Mouse (Mus musculus) liver, adult 2 months (tissue): Measurements from ENCODE around the gene 1700093K21Rik. TPM values are rescaled to one million over a fixed set of nuclear protein-coding genes. Genes with fewer than 3 reads are reported as not detected.

ENCODE experiments used
- DNase-seq: peaks from one replicate; pipeline ENCODE4 v3.0.0-alpha.2; 2011; ENCODE audit warnings: low read depth, low spot score; ENCODE audit errors: extremely low read depth
- H3K27ac ChIP-seq: fragments of 200-500 bp; replicated peaks from 2 replicates; pipeline ENCODE4 v1.5.1; 2012; ENCODE audit warnings: low read depth, mild to moderate bottlenecking, control low read depth, inconsistent platforms, low read length; ENCODE audit not compliant: insufficient read depth
- H3K27me3 ChIP-seq: fragments of 200-500 bp; 2 replicates; pipeline ENCODE4 v1.6.1; 2012; ENCODE audit warnings: mild to moderate bottlenecking, moderate library complexity, low read length, inconsistent platforms; ENCODE audit not compliant: control insufficient read depth, insufficient read depth
- H3K36me3 ChIP-seq: fragments of 200-500 bp; 2 replicates; pipeline ENCODE4 v1.6.1; 2012; ENCODE audit warnings: low read length, inconsistent platforms; ENCODE audit not compliant: control insufficient read depth, insufficient read depth
- H3K4me1 ChIP-seq: fragments of 200-500 bp; 2 replicates; pipeline ENCODE4 v1.6.1; 2011; ENCODE audit warnings: low read length; ENCODE audit not compliant: control insufficient read depth, insufficient read depth
- H3K4me3 ChIP-seq: fragments of 200-500 bp; 2 replicates; pipeline ENCODE4 v1.5.1; 2011; ENCODE audit warnings: low read depth, mild to moderate bottlenecking, control low read depth, low read length, moderate library complexity; ENCODE audit not compliant: insufficient read depth
- H3K79me2 ChIP-seq: fragments of 200-500 bp; 2 replicates; pipeline ENCODE4 v1.6.1; 2012; ENCODE audit warnings: inconsistent platforms, mild to moderate bottlenecking, low read length, moderate library complexity; ENCODE audit not compliant: control insufficient read depth, insufficient read depth
- H3K9ac ChIP-seq: fragments of 200-500 bp; 2 replicates; pipeline ENCODE4 v1.6.1; 2012; ENCODE audit warnings: low read depth, mild to moderate bottlenecking, control low read depth, inconsistent platforms, low read length
- CTCF ChIP-seq: fragments of 200-500 bp; IDR thresholded peaks from 2 replicates; pipeline ENCODE4 v1.5.1; 2011; ENCODE audit warnings: low read depth, low read length, control low read depth
- POLR2A ChIP-seq: fragments of 200-500 bp; IDR thresholded peaks from 2 replicates; pipeline ENCODE4 v1.6.1; 2011; ENCODE audit warnings: low read length, control low read depth; ENCODE audit not compliant: insufficient read depth; ENCODE audit errors: extremely low read depth
- WGBS: fragments of 180-500 bp; shearing (Covaris S2); methylation state at CpG from one replicate; pipeline ENCODE4 v1.1.7; 2018; 5-methylcytosine and 5-hydroxymethylcytosine counted together
- polyA plus RNA-seq: library from polyadenylated mRNA; depleted of rRNA; stranded (reverse); fragments of >200 nt; gene quantifications from 2 replicates; pipeline ENCODE4 v1.2.3, GENCODE M21; 2012; rRNA removed
- total RNA-seq: library from RNA; depleted of rRNA; stranded (reverse); fragments of >200 nt; gene quantifications from 2 replicates; pipeline ENCODE4 v1.2.3, GENCODE M21; 2014; rRNA removed

Gene 1700093K21Rik
- total RNA-seq, result not detected in 2 replicates
- not detected in 2 replicates for polyA plus RNA-seq

DNA sequence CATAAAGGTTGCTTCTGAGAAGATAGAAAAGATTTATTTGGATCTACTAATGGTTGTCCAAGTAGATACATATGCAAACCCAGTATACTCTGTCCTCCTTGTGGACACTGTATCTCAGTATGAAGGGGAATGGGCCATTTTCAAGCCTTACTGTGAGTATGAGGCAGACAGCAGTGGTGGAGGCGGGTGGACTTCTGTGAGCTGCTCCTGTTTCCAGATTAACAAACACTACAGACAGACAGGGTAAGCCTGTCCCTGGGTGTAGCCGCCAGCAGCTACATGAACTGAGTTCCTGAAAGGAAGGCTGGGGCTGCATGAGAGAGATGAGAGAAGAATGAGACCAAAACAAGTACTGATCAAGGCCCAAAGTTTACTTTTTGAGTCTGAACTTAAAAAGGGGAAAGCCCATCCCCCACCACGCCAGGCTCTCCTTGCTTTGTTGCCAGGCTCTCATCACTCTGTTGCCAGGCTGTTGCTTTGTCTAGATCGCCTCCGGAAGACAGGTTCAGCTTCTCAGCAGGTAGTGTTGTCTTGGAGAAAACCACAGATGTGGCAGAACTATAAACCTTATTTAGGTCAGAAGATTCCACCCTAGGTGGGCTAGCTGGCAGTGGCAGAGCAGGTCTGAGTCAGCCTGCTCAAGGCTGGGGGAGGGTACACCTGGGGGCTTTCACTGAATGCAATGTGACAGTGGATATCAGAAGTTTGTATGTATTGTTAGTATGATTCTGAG is at the start of gene 1700093K21Rik:
TSS of gene 1700093K21Rik (minus strand) at position 683 of the 733 bp plus-strand sequence.
- 71% methylated on average over 5 of the region's 5 CpGs for WGBS
- Histone ChIP-seq H3K27ac (no peak within 1 kb of the TSS), H3K27me3 (no peaks in the 10 kb centered on the region), H3K4me3 (no peak within 1 kb of the TSS), H3K4me1 (no peaks in the 10 kb centered on the region), H3K79me2 (no peaks in the 10 kb centered on the region), H3K36me3 (no peaks in the 10 kb centered on the region), H3K9ac (no peak within 1 kb of the TSS)
- DNase-seq, result no peak
- no peak for TF ChIP-seq CTCF

DNA sequence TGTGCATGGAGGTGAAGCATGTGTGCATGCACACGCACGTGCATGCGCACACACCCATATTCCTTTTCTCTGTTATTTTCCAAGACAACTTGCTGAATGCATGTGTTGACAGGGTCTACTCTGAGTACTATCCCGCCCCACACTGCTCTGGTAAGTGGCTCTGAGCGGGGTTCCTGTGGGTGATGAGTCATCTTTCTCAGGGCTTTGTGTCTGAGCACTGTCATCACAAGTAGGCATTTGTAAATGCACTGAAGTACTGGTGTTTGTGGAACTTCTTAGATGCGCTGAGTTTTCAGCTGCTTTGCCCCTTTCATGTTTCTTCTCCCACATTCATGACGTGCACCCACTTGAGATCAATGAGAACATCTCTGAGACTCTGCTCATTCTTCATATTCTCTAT is 49.2 kb upstream of the 1700093K21Rik start:
- H3K4me3 ChIP-seq, result no peak overlapping the region
- DNase-seq, result no peak
- 96% methylated on average over 7 of the region's 7 CpGs for WGBS
- H3K79me2 ChIP-seq, result no peaks in the 10 kb centered on the region
- H3K36me3 ChIP-seq, result peaks cover 16% of the 10 kb centered on the region
- no peak overlapping the region for H3K9ac ChIP-seq
- TF ChIP-seq CTCF, result no peak
- TF ChIP-seq POLR2A, result no peak
- H3K27me3 ChIP-seq, result no peaks in the 10 kb centered on the region
- H3K4me1 ChIP-seq, result no peaks in the 10 kb centered on the region
- H3K27ac ChIP-seq, result no peak overlapping the region

DNA sequence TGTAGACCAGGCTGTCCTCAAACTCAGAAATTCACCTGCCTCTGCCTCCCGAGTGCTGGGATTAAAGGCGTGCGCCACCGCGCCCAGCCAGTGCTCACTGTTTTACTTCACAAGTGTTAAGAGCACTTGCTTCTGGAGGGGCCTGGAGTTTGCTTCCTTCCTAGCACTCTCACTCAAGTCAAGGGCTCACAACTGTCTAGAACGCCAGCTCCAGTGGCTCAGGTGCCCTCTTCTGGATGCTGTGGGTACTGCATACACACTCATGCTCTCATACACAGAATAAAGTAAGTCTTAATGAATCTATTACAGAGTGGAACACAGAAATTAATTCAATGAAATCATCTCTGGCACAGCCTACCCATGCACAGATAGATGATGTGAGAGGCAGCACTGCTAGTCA is 44.8 kb upstream of the 1700093K21Rik start:
- Histone ChIP-seq H3K79me2 (no peaks in the 10 kb centered on the region), H3K27me3 (no peaks in the 10 kb centered on the region), H3K36me3 (no peaks in the 10 kb centered on the region; the same call in 1 of the 2 replicates), H3K4me3 (no peak overlapping the region), H3K4me1 (no peaks in the 10 kb centered on the region), H3K27ac (no peak overlapping the region), H3K9ac (no peak overlapping the region)
- peak; percentile 51 for DNase-seq
- TF ChIP-seq POLR2A (no peak), CTCF (peak; percentile 83)
- 69% methylated on average over 6 of the region's 6 CpGs for WGBS

DNA sequence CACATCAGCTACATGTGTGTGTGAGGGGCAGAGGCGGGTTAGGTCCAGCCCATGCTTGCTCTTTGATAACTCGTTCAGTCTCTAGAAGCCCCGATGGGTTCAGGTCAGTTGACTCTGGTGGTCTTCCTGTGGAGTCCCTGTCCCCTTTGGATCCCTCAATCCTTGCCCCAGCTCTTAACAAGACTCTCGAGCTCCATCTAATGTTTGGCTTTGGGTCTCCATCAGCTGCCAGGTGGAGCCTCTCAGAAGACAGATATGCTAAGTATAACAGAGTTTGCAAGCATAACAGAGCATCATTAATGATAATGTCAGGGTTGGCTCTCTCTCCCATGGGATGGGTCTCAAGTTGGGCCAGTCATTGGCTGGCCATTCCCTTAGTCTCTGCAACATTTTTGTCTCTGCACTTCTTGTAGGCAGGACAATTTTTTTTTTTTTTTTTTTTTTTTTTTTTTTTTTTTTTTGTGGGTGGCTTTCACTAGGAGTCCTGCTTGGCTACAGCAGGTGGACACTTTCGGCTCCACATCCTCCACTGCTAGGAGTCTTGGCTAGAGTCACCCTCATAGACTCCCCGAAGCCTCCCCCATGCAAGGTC is 36.2 kb upstream of the 1700093K21Rik start:
- no peak overlapping the region for H3K4me3 ChIP-seq
- 65% methylated on average over 6 of the region's 6 CpGs for WGBS
- H3K4me1 ChIP-seq, result no peaks in the 10 kb centered on the region
- H3K36me3 ChIP-seq, result no peaks in the 10 kb centered on the region
- no peak overlapping the region for H3K9ac ChIP-seq
- no peak overlapping the region for H3K27ac ChIP-seq
- no peaks in the 10 kb centered on the region for H3K27me3 ChIP-seq
- no peak for DNase-seq
- H3K79me2 ChIP-seq, result no peaks in the 10 kb centered on the region
- TF ChIP-seq CTCF, result no peak
- TF ChIP-seq POLR2A, result no peak

DNA sequence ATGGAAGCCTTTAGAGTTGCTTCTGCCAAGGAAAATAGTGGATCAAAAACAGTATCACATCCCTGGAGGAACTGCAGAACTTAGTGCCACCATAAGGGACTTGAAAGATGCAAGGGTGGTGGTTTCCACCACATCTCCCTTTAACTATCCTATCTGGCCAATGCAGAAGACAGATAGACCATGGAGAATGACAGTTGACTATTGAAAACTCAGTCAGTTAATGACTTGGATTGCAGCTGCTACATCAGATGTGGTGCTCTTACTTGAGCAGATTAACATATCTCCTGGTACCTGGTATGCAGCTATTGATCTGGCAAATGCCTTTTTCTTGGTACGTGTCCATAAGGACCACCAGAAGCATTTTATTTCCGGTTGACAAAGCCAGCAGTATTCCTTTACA is 16.5 kb upstream of the 1700093K21Rik start:
- DNase-seq, result no peak
- H3K4me3 ChIP-seq, result no peak overlapping the region
- no peaks in the 10 kb centered on the region for H3K4me1 ChIP-seq
- H3K27ac ChIP-seq, result no peak overlapping the region
- no peak for TF ChIP-seq CTCF
- no peak for TF ChIP-seq POLR2A
- WGBS, result 84% methylated on average over 2 of the region's 2 CpGs
- H3K27me3 ChIP-seq, result no peaks in the 10 kb centered on the region
- no peaks in the 10 kb centered on the region for H3K79me2 ChIP-seq
- no peak overlapping the region for H3K9ac ChIP-seq
- no peaks in the 10 kb centered on the region for H3K36me3 ChIP-seq

DNA sequence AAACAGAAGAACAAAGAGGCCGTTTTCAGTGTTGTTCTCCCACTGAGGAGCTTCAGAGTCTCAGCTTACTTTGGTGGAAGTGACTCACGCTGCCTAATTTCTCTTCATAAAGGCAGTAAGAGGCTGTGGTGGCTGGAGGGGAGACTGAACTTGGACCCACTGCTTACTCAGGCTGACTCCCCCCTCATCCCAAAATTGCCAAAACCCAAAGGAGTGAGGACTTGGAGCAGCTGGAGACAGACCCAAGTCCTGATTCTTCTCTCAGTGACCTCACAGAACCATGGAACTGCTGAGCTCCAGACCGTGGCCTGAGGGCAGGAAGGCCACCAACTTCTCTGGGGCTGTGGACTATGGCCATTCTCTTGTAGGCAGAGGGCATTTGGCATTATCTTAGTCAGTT is 2.0 kb downstream of the 1700093K21Rik start:
- Histone ChIP-seq H3K36me3 (no peaks in the 10 kb centered on the region), H3K4me1 (no peaks in the 10 kb centered on the region), H3K27ac (no peak overlapping the region), H3K79me2 (no peaks in the 10 kb centered on the region), H3K4me3 (no peak overlapping the region), H3K27me3 (no peaks in the 10 kb centered on the region), H3K9ac (no peak overlapping the region)
- no peak for DNase-seq
- TF ChIP-seq POLR2A (no peak), CTCF (no peak)
- 87% methylated on average over 3 of the region's 3 CpGs for WGBS
